Mouse (Mus musculus) midbrain, embryonic 16.5 days (tissue): Measurements from ENCODE around the gene Gm10721. TPM values are rescaled to one million over a fixed set of nuclear protein-coding genes. Genes with fewer than 3 reads are reported as not detected.
"Not testable (repeated sequence)": the region's sequence is repeated elsewhere in the genome, so short reads cannot be mapped to it uniquely, and the experiment has no call there.

Experiments used
- ATAC-seq: fragments of 200-750 bp; cut with Nextera tagmentation; 2 replicates; pipeline ENCODE4 v1.8.0; 2017; ENCODE audit warnings: moderate TSS enrichment
- H3K27ac ChIP-seq: fragments of 300-500 bp; sonication (generic); 2 replicates; pipeline ENCODE4 v1.5.1; 2014; ENCODE audit warnings: mild to moderate bottlenecking, low read length, mixed read lengths
- H3K27me3 ChIP-seq: fragments of 300-500 bp; sonication (generic); 2 replicates; pipeline ENCODE4 v1.6.1; 2014; ENCODE audit warnings: low read depth, low read length, mixed read lengths; ENCODE audit not compliant: control insufficient read depth, insufficient read depth
- H3K36me3 ChIP-seq: fragments of 300-500 bp; sonication (generic); 2 replicates; pipeline ENCODE4 v1.6.1; 2014; ENCODE audit warnings: mild to moderate bottlenecking, low read length, moderate library complexity, mixed read lengths; ENCODE audit not compliant: control insufficient read depth, insufficient read depth
- H3K4me1 ChIP-seq: fragments of 300-500 bp; sonication (generic); 2 replicates; pipeline ENCODE4 v1.6.1; 2014; ENCODE audit warnings: mild to moderate bottlenecking, low read length, mixed read lengths; ENCODE audit not compliant: control insufficient read depth, insufficient read depth
- H3K4me2 ChIP-seq: fragments of 300-500 bp; sonication (generic); 2 replicates; pipeline ENCODE4 v1.6.1; 2014; ENCODE audit warnings: mild to moderate bottlenecking, low read length, mixed read lengths
- H3K4me3 ChIP-seq: fragments of 300-500 bp; sonication (generic); 2 replicates; pipeline ENCODE4 v1.5.1; 2014; ENCODE audit warnings: low read depth, mild to moderate bottlenecking, low read length, moderate library complexity, mixed read lengths
- H3K9ac ChIP-seq: fragments of 300-500 bp; sonication (generic); 2 replicates; pipeline ENCODE4 v1.6.1; 2014; ENCODE audit warnings: low read depth, low read length, mixed read lengths
- H3K9me3 ChIP-seq: fragments of 300-500 bp; sonication (generic); replicated peaks from 2 replicates; pipeline ENCODE4 v1.6.1; 2014; ENCODE audit warnings: mild to moderate bottlenecking, low read length, mixed read lengths; ENCODE audit not compliant: control insufficient read depth, poor library complexity, severe bottlenecking
- WGBS: fragments of 180-500 bp; shearing (Covaris S2); extraction: QIAGEN DNeasy Blood & Tissue Kit; methylation state at CpG from one replicate; pipeline ENCODE4 v1.1.7; 2014; 5-methylcytosine and 5-hydroxymethylcytosine counted together
- microRNA-seq: library from miRNA; unstranded; fragments of <30 nt; microRNA quantifications from one replicate; pipeline ENCODE4, GENCODE M21; 2017
- polyA plus RNA-seq: library from polyadenylated mRNA; unstranded; fragments of >200 nt; fragmentation: Nextera tagmentation; extraction: Ambion mirVana; gene quantifications from 2 replicates; pipeline ENCODE4 v1.2.1, GENCODE M21; 2015

Gm10721 gene
- polyA plus RNA-seq, 1 experiment from 2014 or later = not detected

DNA sequence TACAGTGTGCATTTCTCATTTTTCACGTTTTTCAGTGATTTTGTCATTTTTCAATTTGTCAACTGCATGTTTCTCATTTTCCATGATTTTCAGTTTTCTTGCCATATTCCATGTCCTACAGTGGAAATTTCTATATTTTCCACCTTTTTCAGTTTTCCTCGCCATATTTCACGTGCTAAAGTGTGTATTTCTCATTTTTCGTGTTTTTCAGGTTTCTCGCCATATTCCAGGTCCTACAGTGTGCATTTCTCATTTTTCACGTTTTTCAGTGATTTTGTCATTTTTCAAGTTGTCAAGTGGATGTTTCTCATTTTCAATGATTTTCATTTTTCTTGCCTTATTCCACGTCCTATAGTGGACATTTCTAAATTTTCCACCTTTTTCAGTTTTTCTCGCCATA, 23.6 kb downstream of the Gm10721 start, which contains the start of gene Gm10715:
TSS of gene Gm10715 (plus strand) at position 301 of the 400 bp plus-strand sequence.
- 78% methylated on average over 6 of the region's 8 CpGs for WGBS
- not testable (repeated sequence) for H3K36me3 ChIP-seq, H3K27ac ChIP-seq, H3K4me1 ChIP-seq, H3K4me2 ChIP-seq, H3K9ac ChIP-seq, ATAC-seq, H3K27me3 ChIP-seq, H3K9me3 ChIP-seq, H3K4me3 ChIP-seq

DNA sequence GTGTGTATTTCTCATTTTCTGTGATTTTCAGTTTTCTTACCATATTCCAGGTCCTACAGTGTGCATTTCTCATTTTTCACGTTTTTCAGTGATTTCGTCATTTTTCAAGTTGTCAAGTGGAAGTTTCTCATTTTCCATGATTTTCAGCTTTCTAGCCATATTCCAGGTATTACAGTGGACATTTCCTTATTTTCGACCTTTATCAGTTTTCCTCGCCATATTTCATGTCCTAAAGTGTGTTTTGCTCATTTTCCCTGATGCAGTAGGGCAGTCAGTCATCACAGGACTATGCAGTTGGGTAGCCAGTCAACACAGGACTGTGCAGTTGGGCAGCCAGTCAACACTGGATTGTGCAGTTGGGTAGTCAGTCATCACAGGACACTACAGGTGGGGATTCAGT, 25.2 kb downstream of the Gm10721 start:
- not testable (repeated sequence) for H3K4me3 ChIP-seq, H3K4me2 ChIP-seq, H3K9me3 ChIP-seq, H3K27me3 ChIP-seq, H3K9ac ChIP-seq, ATAC-seq, H3K4me1 ChIP-seq, H3K36me3 ChIP-seq, H3K27ac ChIP-seq
- 55% methylated on average over 4 of the region's 4 CpGs for WGBS

Small RNA genes lying within 50 kb of the gene (microRNA-seq; reads per million reads assigned to microRNA genes)
- gene Mir101c = not detected

Other genes with a start within 250 kb of the Gm10721 start
- not detected in 2 replicates for gene Gm10722, start 12.2 kb upstream of the Gm10721 start, polyA plus RNA-seq
- gene Gm11168, start 9.8 kb upstream of the Gm10721 start, polyA plus RNA-seq = 0.47 TPM in 1 of 2 replicates, not detected in the other
- gene Gm10720, start 2.5 kb downstream of the Gm10721 start, polyA plus RNA-seq = not detected in 2 replicates
- gene Gm10719, start 4.3 kb downstream of the Gm10721 start, polyA plus RNA-seq = not detected in 2 replicates
- not detected in 2 replicates for gene Gm10718, start 10.4 kb downstream of the Gm10721 start, polyA plus RNA-seq
- 0.45 and 0.55 TPM in 2 replicates for gene Gm10717, start 12.3 kb downstream of the Gm10721 start, polyA plus RNA-seq
- gene Gm17535, start 21.5 kb downstream of the Gm10721 start, polyA plus RNA-seq = not detected in 2 replicates
- not detected in 2 replicates for gene Gm10715, start 23.7 kb downstream of the Gm10721 start, polyA plus RNA-seq